Mouse (Mus musculus): ENCODE results near the gene Nid1.
"Not testable (repeated sequence)": the region's sequence is repeated elsewhere in the genome, so short reads cannot be mapped to it uniquely, and the experiment has no call there.

Nid1 gene

DNA sequence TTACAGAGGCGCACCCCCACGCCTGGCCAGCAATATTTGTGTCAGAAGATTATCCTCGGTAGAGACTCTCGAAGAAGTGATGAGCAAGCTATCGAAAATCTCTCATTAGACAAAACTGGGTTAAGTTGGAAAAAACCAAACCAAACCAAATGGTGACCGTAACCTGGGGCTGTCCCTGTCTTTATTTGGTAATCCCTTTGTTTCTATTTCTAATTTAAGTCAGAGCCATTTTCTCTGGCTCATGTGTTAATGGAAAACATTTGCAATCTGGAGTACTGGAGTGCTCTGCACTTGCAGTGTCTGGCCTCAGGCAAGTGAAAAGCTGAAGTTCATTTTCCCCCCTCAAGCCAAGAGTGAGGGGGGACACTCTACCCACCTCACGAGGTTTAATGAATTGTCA lies 16.9 kb downstream of the Nid1 start:
- DNase-seq, result not testable (repeated sequence)

DNA sequence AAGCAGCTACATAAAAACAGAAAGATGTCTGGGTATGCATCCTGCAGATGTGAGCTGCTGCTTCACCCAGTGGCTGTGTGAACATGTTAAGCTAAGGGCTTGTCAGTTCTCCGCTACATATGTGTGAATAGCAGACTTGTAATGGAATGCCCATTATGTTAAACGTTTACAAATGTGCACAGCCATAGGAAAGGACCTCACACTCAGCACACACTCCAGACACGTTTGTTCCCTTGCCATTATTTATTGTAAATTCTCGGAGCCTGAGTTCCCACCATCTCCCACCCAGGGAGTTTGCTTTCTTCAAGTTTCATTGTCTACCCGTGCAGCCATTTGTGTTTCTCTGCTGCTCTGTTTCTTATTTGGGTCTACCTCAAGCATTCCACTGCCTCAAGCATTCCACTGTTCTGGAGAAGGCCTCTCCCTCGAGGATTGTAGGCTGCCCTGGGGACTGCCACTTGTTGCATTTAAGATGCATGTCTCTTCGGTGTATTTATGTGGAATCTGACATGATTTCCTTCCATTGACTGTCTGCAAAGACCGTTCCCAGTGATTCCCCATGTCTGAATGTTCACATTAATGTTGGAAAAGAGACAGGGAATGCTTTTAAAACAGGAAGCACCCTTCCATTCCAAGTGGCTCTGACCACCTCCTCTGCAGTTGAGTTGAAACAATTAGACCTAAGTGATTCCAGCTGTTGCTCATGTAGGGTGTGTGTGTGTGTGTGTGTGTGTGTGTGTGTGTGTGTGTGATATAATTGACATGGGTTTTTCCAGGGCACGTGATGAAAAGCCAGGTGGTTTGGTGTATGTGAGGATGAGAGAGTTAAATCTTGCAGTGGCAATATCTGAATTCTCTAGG lies 18.5 kb downstream of the Nid1 start:
- not testable (repeated sequence) for DNase-seq

DNA sequence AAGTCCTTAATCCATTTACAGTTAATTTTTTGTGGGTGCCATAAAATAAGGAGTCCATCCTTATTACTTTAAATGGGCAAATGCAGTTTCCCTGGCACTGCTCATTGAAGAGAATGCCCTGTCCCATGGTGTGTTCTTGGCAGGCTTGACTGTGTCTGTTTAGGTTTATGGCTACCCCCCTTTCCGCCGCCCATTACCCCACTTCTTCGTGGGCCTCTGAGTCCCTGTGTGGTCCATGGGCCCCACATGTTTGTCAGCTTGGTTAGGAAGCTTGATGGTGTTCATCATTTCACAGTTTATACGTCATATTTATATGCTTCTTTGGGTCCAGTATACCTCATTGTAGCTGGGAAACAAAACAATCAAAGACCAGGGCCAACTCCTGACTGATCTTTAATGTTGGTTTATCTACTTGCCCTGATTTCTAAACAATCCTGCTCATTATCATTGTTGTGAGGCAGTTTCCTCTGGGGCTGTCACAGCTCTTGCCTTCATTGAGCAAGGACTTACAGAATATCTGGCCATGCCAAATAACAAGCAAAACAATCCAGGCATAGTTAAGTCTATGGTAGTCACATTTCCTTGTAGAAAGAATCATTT lies 20.9 kb downstream of the Nid1 start:
- peak; percentile 30 to 52 for DNase-seq

DNA sequence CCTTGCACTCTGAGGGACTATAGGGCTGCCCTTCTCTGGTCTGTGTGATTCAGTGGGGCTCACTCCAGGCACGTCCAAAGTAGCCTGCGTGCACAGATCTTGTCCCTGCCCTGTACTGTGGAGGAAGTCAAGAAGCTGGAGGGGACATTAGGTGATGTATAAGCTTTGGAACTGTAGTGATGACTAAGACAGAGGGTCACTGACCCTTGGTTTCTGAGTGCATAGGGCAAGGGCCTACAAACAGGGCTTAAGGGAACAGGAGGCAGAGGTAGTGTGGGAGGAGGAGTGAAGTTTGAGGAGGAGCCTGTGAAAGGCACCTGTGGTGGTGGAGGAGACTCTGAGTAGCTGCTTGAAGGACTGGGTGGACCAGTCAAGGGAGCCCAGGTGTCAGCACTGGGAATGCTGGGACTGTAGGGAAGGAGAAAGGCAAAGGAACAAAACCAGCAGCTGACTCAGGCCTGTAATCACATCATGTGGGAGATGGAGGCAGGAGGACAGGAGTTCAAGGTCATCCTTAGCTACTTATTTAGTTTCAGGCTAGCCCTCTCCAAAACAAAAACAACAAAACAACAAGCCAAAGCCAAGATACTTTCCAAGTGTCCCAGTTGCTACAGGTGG lies 23.3 kb downstream of the Nid1 start:
- DNase-seq, result no peak

DNA sequence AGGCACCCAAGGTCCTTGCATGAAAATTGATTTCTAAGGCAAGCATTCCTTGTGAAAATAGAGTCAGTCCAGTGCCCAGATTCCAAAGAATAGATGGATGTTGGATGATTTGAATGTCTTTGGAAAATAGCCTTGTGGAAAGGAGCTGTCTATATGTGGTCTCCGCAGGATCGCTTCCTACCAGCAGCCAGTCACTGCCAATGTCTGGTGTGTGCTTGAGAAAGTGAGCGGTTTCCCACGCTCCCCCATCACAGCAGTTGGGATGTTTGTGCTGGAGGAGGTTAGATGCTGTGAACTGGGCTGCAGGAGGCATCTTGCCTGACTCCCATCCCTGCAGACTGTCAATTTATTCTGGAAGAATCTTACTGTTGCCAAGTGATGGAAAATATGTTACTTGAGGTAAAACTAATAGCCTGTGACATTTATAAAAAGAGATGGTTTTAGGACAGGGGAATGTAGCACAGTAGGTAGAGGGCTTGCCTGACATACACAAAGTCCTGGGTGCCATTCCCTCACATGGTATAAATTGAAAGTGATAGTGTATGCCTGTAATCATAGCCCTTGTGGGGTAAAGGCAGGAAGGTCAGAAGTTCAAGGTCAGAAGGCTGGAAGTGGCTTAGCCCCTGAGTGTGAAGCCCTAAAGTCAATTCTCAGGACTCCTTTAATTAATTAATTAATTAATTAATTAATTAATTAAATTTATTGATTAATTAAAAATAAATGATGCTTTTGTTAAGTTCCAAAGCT lies 24.3 kb downstream of the Nid1 start:
- DNase-seq, result no peak

DNA sequence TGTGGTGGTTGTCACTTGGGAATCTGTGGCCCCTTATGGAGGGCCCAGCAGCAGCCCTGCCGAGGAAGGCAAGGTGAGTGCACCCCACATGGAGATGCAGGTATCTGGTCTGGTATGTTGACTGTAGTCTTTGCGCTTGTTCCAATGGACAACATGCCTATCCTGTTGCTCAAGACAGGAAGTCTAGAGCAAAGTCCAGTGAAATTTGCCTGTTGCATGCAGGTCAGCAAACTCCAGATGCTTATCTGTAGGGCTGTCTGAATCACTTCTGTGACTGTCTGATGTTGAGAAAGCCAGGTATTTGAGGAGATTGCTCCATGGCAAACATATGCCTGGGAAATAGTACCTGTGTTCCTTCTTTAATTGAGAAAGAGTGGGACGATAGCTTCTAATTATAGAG lies 26.6 kb downstream of the Nid1 start:
- DNase-seq, result no peak

DNA sequence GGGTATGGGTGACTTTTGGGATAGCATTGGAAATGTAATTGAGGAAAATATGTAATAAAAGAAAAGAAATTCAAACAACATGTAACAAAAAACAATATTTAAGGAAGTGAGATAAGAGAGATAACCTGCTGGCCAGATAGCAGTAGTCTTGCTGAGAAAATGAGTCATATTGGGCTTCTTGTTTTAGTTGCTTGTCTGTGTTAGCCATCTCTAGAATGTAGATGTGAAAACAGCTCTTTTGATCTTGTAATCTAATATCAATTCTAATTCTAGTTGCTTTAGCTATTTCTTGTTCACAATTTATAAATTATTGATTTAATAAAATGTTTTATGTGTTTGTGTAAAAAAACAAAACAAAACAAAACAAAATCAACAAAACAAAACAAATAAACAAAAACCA lies 29.9 kb downstream of the Nid1 start:
- DNase-seq, result not testable (repeated sequence)

DNA sequence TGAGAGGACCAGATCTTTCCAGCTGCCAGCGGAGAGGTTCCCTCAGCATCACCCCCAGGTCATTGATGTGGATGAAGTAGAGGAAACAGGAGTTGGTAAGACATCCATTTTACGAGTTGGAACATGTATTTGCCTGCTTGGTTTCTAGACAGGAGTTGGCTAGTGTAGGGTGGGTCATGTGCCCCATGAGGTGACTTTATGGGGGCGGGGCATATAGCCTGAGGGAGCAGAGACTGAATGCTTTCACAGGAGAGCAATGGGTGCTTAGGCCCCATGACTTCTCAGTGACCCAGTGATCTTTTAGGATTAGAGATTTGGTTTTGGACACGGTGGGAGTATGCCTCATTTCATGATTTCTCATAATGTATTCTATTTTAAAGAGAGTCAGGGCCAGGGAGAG lies 31.2 kb downstream of the Nid1 start:
- DNase-seq, result no peak

DNA sequence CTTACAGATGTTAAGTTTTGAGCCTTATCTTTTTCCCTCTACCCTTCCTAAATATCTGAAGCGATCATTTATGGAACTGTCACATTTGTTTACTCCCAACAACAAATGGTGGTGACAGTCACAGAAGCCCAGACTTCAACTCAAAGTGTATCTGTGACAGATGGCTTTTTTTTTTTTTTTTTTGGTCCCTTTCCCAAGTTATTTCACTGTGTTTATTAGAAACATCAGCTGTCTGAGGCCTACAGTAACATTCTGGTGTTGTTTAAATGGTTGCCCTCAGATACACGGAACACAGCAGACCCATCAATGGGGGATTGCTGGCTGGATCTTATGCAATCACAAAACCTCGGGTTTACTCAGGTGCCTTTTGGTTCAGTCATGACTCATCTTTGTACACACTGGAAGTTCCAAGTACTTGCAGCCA lies 34.0 kb downstream of the Nid1 start:
- no peak for DNase-seq

DNA sequence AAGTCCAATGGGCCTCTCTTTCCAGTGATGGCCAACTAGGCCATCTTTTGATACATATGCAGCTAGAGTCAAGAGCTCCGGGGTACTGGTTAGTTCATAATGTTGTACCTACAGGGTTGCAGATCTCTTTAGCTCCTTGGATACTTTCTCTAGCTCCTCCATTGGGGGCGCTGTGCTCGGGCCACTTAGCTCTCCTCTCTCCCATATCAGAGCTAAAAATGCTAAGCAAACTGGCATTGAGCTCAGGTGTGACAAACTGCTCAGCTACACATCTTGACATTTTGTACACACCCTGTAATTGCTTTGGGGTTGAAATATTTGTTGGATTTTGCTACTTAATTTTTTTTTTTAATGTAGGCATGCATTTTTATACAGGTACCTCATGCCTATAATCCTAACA lies 37.1 kb downstream of the Nid1 start:
- not testable (repeated sequence) for DNase-seq

DNA sequence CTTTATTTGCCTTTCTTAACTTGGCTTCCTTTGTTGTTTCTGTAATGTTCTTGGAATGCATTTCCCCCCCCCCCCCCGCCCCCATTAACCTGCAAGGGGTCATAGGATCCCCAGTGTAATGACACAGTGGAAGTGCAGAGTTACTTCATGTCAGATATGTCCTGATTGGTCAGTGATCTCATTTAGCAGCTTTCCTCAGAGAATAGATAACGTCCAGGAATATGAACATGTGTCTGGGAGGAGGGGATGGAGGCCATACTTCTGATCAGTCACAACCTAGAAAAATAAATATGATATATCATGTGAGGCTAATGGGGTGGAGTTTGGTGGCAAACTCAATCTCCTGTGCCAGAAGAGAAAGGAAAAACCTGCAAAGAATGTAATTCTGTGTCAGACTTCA lies 37.6 kb downstream of the Nid1 start:
- no peak for DNase-seq

DNA sequence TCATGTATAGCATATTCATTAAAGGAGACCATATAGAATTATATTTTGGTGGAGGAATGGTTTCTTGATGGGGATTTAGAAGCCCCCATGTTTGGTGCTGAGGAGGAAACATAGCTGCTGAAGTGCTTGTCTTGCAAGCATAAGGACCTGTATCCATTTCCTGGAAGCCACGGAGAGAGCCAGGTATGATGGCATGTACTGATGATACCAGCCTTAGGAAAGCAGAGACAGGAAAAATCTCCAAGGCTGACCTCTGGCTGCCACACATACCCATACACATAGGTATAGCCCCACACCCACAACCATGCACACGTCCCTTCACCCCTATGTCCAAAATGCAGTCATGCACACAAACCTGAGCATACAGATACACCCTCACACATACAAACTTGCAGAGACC lies 39.2 kb downstream of the Nid1 start:
- DNase-seq, result no peak

DNA sequence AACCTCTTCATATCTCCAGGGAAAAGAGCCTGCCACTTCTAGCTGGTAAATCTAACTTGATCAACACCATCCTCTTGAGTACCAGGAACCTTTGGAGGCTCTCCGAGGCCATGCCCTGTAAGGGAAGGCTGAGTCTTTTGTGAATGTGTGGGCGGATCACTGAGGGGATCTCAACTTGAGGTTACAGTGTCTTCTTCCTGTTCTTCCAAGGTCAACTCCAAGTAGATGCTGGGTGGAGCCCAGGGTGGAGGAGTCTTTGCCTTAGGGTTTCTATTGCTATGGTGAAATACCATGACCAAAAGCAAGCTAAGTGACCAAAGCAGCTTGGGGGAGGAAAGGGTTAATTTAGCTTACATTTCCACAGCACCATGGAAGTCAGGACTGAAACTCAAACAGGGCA lies 39.7 kb downstream of the Nid1 start:
- no peak for DNase-seq

DNA sequence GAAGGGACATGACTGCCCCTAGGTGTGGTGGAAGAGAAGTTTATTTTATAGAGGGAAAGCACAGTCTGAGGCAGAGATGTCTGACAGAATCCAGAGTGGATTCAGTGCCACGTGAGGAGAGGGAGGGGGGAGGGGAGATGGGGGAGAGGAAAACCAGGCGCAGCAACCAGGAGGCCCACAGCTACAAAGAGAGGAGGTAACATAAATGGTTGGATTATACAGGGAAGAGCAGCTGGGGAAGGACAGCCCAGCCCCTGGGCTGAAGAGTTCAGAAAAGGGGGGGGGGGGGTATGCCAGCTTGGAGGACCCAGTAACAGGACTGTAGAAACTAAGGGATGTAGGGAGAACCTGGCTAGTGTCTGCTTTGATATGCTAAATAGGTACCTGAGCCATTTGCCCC lies 42.6 kb downstream of the Nid1 start:
- DNase-seq, result no peak

DNA sequence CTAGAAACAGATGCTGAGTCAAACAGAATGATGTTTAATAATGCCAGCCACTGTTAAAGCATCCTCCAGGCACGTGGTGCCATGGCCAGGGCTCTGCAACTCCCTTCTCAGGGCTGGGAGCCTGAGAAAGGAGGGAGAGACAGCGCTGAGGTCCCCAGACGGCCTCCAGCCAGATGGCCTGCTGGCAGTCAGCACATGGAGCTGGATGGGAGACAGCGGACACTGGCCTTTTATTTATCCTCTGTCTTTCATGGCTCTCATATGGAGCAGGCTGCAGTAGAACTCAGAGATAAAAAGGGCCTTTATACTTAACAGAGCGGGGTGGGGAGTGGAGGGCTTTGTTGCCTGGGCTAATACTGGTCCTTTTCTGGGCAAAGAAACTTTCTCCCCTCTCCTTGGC lies 43.7 kb downstream of the Nid1 start:
- DNase-seq, result peak; percentile 41 to 81

DNA sequence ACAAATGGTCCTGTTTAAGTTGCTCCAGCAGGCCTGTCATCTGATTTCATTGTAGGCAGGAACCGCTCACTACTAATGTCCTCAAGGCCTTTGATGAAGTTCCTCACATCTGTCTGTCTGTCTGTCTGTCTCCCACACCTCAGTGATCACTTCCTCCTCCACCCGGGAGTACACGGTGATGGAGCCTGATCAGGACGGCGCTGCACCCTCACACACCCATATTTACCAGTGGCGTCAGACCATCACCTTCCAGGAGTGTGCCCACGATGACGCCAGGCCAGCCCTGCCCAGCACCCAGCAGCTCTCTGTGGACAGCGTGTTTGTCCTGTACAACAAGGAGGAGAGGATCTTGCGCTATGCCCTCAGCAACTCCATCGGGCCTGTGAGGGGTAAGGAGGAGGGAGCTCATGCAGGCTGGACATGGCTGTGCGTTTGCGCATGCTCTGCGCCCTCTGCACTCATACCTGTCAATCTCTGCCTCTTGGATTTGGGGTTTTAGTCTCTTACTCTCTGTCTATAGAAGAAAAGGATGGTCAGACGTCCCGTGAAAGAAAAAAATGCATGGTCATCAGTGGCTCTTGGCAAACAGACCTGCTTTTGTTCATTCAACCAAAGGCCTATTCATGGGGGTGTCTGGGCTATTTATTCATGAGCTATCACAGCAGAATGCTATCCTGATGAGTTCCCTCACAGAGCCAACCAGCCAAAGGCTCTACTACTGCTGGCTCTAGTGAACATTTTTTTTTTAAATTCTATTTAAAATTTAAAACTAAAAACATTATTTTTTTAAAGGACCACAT lies 44.7 kb downstream of the Nid1 start:
- DNase-seq, result no peak

DNA sequence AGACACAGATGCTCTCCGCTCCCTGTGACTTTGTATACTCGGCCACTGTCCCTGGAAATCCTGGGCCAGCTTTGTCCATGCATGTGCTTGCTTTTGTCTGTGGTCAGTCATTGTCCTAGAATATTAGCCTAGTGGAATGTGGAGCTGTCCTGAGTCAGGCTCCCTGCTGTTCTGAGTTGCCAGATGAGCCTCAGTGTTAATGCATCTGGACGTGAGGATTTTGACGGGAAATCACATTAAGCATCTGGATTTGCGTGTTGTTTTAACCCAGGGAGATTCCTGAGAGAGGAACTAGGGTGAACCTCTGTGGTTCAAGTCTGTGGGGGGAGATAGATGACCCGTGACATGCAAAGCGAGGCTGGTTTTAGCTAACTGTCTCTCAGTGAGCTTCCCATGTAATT lies 47.0 kb downstream of the Nid1 start:
- no peak for DNase-seq

DNA sequence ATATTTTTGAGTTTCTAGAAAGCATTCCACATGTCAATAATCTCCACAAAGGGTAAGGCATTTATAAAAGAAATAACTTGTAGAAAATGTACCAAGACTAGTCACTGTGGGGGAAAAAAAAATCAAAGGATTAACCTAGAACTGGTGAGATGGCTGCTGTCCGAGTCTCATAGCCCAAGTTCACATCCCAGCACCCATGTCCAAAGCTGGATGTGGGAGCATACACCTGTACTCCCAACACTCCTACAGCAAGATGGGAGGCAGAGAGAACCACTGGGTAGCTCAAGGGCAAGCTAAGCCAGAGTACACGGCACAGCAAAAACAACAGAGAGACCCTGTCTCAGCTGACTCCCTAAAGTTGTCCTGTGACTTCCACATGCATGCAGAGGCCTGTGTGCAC lies 47.5 kb downstream of the Nid1 start:
- DNase-seq, result no peak

DNA sequence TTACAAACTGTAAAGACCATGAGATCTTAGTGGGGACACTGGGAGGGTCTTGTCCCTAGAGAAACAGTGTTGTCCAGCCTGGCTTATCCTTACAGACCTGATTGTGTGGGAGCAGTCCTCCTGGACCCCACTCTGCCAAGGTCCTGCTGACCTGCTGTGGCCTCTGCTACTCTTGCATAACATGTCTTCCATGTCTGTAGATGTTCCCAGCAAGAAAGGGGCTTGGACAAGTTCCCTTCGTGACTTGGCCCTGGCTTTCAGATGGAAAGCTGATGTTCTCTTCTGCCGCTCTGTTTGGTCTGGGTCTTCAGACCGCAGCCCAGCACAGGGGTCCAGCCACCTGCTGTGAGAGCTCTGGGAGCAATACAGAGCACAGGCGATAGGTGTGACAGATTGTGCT lies 48.3 kb downstream of the Nid1 start:
- DNase-seq, result no peak

DNA sequence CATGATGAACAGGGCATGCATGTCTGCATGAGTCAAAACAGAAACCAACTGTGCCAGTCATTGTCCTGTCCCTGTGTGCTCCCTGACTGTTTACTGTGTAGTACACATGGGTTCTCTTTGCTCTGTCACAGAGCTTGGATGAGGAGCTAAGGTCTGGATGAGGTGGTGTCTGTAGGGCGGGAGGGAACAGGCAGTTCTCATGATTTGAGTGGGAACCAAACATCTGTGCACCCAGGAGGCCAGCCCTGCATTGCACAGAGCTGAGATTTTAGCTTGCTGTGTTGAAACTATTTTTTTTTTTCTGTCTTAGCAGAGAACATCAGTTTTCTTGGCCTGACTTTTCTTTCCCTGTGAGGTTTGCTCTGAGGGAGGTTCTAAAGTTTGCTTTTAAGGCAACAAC lies 50.5 kb downstream of the Nid1 start:
- DNase-seq, result no peak

DNA sequence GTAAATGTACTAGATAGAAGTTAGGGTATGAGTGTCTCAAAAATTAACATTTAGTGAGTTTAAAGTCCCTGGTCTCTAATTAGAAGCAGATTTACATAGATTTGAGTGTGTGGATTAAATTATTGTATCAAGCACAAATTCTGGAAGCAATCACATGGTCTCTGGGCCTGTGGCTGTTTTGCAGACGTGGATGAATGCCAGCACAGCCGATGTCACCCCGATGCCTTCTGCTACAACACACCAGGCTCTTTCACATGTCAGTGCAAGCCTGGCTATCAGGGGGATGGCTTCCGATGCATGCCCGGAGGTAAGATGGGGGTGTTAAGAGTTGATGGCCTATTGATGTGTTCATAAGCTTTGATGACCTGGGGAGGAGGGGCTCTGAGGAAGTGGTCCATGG lies 52.5 kb downstream of the Nid1 start:
- DNase-seq, result no peak

DNA sequence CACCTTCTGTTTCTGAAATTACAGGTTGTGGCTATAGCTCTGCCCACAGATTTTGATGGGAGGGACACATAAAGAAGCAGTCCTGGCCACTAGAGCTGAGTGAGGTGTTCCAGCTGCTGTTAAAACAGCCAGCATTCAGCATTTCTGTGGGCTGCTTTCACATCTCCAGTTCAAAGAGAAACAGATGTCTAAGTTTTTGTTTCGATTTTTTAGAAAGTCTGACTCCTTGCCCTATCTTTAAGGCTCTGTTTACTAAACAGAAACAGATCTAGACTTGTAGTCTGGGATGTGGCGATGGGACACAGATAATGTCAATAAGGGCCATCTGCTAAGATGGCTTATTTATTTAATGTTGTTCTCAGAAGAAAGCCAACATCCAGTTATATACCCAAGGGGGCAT lies 54.8 kb downstream of the Nid1 start:
- DNase-seq, result no peak

DNA sequence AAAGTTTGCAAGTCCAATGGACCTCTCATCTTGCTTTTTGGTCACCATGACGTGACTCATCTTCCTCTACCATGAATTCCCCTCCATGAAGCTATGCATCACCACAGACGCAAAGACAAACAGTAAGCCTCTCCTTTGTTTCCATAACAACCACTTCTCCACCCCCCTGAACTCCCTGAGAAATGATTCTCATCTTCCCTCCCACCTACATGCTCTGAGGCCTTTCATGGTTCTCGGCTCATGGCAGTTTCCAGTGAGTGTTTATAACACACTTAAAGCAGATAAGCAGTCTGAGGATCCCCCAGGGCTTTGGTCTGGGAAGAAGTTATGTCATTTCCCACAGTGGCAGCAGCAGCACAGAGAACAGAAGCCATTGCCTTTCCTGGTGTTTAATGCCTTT lies 56.2 kb downstream of the Nid1 start:
- no peak for DNase-seq
